Mouse (Mus musculus): ENCODE results near the gene Magi1. TPM values are rescaled to one million over a fixed set of nuclear protein-coding genes. Genes with fewer than 3 reads are reported as not detected.
A peak's percentile ranks its signal among the peaks of the same experiment; 100 is the strongest.

Magi1 gene
- polyA plus RNA-seq, 1 experiment from 2014 or later, result 39.1 TPM

DNA sequence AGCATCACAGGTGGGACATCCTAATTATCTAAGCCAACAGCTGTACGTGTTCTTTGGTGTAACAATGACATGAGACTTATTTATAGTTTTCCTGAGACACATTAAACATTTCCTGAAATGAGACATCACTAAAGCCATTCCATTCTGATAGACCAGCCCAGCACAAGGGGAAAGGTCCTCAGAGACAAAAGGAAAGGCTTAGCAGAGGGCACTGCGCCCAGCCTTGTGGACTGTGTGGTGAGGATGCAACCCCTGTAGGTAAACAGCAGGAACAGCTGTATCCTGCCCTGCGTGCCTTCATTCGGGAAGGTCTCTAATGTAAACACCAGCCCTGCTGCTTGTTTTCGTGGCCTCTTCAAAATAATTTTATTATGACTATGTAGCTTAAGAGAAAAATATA is 94.3 kb downstream of the Magi1 start:
- no peaks in the 10 kb centered on the region for H3K27me3 ChIP-seq
- no peak overlapping the region for H3K4me2 ChIP-seq
- H3K9ac ChIP-seq, result no peak overlapping the region
- H3K4me1 ChIP-seq, result peaks cover 2% of the 10 kb centered on the region; the same call in 1 of the 2 replicates
- no peak overlapping the region for H3K27ac ChIP-seq
- ATAC-seq, result no peak
- no peaks in the 10 kb centered on the region for H3K9me3 ChIP-seq (replicated peaks)
- H3K4me3 ChIP-seq, result no peak overlapping the region
- H3K36me3 ChIP-seq (ENCODE audit: poor library complexity, severe bottlenecking), result no peaks in the 10 kb centered on the region
- WGBS, result 89% methylated on average over 5 of the region's 5 CpGs

GRCm38 (mm10) chr6:94186628-94187319 is 96.9 kb downstream of the Magi1 start:
- H3K4me3 ChIP-seq, result no peak overlapping the region
- no peak overlapping the region for H3K4me2 ChIP-seq
- H3K36me3 ChIP-seq (ENCODE audit: poor library complexity, severe bottlenecking), result no peaks in the 10 kb centered on the region
- no peaks in the 10 kb centered on the region for H3K27me3 ChIP-seq
- WGBS, result 87% methylated on average over 7 of the region's 7 CpGs
- ATAC-seq, result no peak
- H3K27ac ChIP-seq, result no peak overlapping the region
- no peaks in the 10 kb centered on the region for H3K9me3 ChIP-seq (replicated peaks)
- peaks cover 27% of the 10 kb centered on the region for H3K4me1 ChIP-seq
- H3K9ac ChIP-seq, result no peak overlapping the region

GRCm38 (mm10) chr6:94184268-94184667 is 99.4 kb downstream of the Magi1 start:
- Histone ChIP-seq H3K27me3 (no peaks in the 10 kb centered on the region), H3K9ac (no peak overlapping the region), H3K27ac (0 out of 2 replicates have a peak overlapping the region, but pooled peaks have one; percentile 0), H3K4me1 (peaks cover 30% of the 10 kb centered on the region), H3K4me3 (no peak overlapping the region), H3K9me3 (replicated peaks) (no peaks in the 10 kb centered on the region), H3K36me3 (ENCODE audit: poor library complexity, severe bottlenecking) (no peaks in the 10 kb centered on the region), H3K4me2 (no peak overlapping the region)
- ATAC-seq, result no peak
- 68% methylated on average over 4 of the region's 4 CpGs for WGBS

GRCm38 (mm10) chr6:94183354-94183851 is 100.3 kb downstream of the Magi1 start:
- Histone ChIP-seq H3K4me2 (no peak overlapping the region), H3K27ac (no peak overlapping the region)

DNA sequence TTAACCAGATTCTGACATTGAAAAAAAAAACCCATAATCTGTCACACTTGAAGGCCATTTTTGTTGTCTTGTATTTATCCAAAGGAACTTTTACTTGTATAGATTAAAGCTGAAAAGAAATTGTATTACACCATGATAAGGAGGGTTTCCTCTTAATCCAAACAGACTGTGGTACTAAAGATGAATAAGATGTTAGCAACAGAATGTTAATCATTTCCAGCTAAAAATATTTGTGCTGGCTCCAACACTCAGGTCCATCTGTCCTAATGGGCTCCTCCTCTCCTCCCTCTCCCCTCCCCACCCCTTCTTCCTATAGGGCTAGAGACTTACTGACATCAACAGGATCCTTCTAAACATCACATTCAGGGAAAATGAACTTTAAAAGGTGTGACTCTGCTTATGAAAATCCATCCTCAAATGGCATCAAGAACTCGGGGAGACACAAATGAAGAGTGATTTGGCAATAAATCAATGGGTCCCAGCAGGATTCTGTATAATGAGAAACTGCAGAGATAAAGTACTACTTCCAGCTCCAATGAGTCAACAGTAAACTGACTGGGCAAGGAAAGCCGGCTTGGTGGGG is 102.0 kb downstream of the Magi1 start:
- no peak for ATAC-seq
- 38% methylated on average over 2 of the region's 2 CpGs for WGBS

More at GRCm38 (mm10) chr6:94183354-94183851, 100.3 kb downstream of the Magi1 start:
- Histone ChIP-seq H3K9me3 (replicated peaks) (no peaks in the 10 kb centered on the region), H3K4me3 (no peak overlapping the region), H3K9ac (no peak overlapping the region), H3K36me3 (ENCODE audit: poor library complexity, severe bottlenecking) (no peaks in the 10 kb centered on the region), H3K4me1 (peaks cover 30% of the 10 kb centered on the region), H3K27me3 (no peaks in the 10 kb centered on the region)
- ATAC-seq, result peak; percentile 19; the same call in 1 of the 2 replicates
- 50% methylated on average over 14 of the region's 14 CpGs for WGBS

DNA sequence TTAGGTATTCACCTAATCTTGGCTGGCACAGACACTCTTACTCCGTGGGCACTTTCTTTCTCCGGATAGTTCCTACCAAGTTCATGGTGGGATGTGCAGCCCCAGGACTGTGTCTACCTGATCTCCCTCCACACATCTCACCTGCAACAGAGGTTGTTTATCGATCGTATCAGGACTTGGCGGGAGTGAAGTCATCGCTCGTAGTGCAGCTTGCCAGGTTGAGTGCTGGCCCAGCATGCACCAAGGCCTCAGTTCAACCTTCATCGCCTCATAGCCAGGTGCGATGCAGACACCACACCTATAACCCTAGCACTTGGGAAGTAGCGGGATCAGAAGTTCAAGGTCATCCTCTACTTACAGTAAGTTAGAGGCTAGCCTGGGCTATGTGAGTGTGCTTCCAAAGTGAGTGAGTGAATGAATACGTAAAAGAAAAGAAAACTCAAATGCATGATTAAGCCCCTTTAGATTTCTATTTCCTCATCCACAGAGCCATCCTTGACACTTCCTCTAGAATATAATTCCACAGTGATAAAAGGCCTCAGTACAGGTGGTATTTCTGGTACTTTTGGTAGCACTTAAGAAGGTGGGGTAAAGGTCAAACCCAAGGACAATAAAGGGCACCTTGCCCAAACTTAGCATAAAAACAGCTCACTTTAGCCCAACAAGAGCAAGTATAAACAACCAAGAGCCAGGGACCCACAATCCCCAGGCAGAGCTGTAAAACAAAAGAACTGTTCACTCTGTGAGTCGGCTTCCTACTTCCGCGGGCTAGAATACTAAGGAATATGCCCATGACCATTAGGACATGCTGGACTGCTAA is 103.2 kb downstream of the Magi1 start:
- no peak for ATAC-seq
- no peak overlapping the region for H3K27ac ChIP-seq
- H3K9me3 ChIP-seq (replicated peaks), result no peaks in the 10 kb centered on the region
- 85% methylated on average over 14 of the region's 14 CpGs for WGBS
- no peak overlapping the region for H3K4me2 ChIP-seq
- no peak overlapping the region for H3K9ac ChIP-seq
- H3K4me1 ChIP-seq, result peaks cover 40% of the 10 kb centered on the region
- H3K36me3 ChIP-seq (ENCODE audit: poor library complexity, severe bottlenecking), result no peaks in the 10 kb centered on the region
- H3K27me3 ChIP-seq, result no peaks in the 10 kb centered on the region
- no peak overlapping the region for H3K4me3 ChIP-seq

More for the DNA sequence above, 102.0 kb downstream of the Magi1 start:
- Histone ChIP-seq H3K36me3 (ENCODE audit: poor library complexity, severe bottlenecking) (no peaks in the 10 kb centered on the region), H3K9me3 (replicated peaks) (no peaks in the 10 kb centered on the region), H3K27ac (no peak overlapping the region; the same call in 1 of the 2 replicates), H3K9ac (no peak overlapping the region), H3K4me3 (no peak overlapping the region), H3K4me2 (no peak overlapping the region), H3K27me3 (no peaks in the 10 kb centered on the region), H3K4me1 (peaks cover 34% of the 10 kb centered on the region)

DNA sequence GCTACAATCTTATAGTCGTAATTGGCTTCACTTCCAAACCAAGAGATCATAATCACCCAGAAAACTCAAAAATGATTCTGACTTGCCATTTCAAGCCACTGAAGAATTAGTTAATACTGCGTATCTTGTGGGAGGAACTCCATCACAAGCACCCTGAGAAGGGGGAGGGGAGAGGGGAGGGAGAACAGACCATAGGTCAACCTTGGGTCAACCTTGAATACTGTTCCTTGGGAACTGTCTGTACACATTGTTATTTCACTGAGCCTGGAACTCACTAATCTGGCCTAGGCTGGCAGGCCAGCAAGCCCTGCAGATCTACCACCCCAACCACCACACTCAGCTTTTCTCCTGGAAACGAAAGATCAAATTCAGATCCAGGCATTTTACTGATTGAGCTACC is 106.2 kb downstream of the Magi1 start:
- no peak overlapping the region for H3K4me2 ChIP-seq
- H3K4me3 ChIP-seq, result no peak overlapping the region
- no peak overlapping the region for H3K27ac ChIP-seq
- H3K9me3 ChIP-seq (replicated peaks), result no peaks in the 10 kb centered on the region
- H3K27me3 ChIP-seq, result no peaks in the 10 kb centered on the region
- H3K36me3 ChIP-seq (ENCODE audit: poor library complexity, severe bottlenecking), result no peaks in the 10 kb centered on the region
- WGBS, result 61% methylated on average over 3 of the region's 3 CpGs
- H3K9ac ChIP-seq, result no peak overlapping the region
- H3K4me1 ChIP-seq, result peaks cover 21% of the 10 kb centered on the region
- ATAC-seq, result no peak

- 9% methylated on average over 4 of the region's 4 CpGs for WGBS
- Histone ChIP-seq H3K4me1 (peaks cover 13% of the 10 kb centered on the region), H3K4me2 (no peak overlapping the region)
Observed at GRCm38 (mm10) chr6:94176705-94177104, 107.0 kb downstream of the Magi1 start.

DNA sequence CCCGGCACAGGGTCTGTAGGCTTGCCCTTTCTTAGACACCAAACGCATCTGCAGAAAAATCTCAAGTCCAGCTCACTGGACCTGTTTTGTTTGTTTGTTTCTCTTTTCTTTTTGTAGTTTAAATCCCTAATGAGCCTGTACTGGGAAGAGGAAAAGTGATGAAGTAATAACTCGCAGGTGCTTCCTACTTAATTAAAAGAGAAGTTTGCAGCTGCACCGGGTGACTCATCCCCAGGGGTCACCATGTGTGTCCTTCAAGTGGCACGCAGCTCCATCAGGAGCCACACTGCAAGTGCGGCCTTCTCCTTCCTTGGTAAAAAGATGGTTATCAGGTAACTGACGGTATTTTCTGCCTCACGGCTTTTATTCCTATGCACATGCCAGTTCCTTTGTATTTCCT is 112.5 kb downstream of the Magi1 start:
- no peak overlapping the region for H3K4me2 ChIP-seq
- no peak overlapping the region for H3K4me3 ChIP-seq
- no peak overlapping the region for H3K9ac ChIP-seq
- H3K27ac ChIP-seq, result no peak overlapping the region
- WGBS, result 67% methylated on average over 8 of the region's 8 CpGs
- H3K27me3 ChIP-seq, result no peaks in the 10 kb centered on the region
- peaks cover 6% of the 10 kb centered on the region for H3K4me1 ChIP-seq
- ATAC-seq, result no peak
- H3K36me3 ChIP-seq (ENCODE audit: poor library complexity, severe bottlenecking), result no peaks in the 10 kb centered on the region
- no peaks in the 10 kb centered on the region for H3K9me3 ChIP-seq (replicated peaks)

More at GRCm38 (mm10) chr6:94176705-94177104, 107.0 kb downstream of the Magi1 start:
- Histone ChIP-seq H3K27ac (no peak overlapping the region), H3K9ac (no peak overlapping the region), H3K4me3 (no peak overlapping the region), H3K9me3 (replicated peaks) (no peaks in the 10 kb centered on the region), H3K27me3 (no peaks in the 10 kb centered on the region), H3K36me3 (ENCODE audit: poor library complexity, severe bottlenecking) (no peaks in the 10 kb centered on the region)
- ATAC-seq, result no peak

DNA sequence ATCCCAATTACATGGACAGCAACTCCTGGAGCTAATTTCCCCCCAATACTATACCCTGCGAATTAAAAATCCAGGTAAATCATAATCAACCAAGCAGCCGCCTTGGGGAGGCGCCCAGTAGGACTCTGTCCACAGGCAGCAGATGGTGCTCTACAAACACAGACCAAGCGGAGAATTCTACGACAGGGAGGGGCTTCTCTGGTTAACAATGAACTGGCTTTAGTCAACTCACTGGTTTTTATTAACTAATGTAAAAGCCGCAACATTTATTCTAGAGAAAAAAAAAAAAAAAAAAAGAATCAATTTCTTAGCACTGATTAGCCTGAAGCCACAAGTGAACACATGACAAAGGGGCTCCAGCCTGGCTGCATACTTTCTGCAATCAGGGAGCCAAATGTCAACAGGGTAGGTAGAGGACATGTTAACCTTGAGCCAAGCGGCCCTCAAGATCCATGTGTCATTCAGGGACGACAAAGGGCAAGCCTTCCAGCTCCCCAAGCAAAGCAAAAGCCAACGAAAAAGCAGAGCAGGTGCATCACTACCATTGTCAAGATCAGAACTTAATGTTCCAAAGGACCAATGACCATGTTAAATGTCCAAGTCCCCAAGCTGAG is 114.0 kb downstream of the Magi1 start:
- no peaks in the 10 kb centered on the region for H3K36me3 ChIP-seq (ENCODE audit: poor library complexity, severe bottlenecking)
- H3K9me3 ChIP-seq (replicated peaks), result no peaks in the 10 kb centered on the region
- H3K4me3 ChIP-seq, result no peak overlapping the region
- ATAC-seq, result no peak
- no peak overlapping the region for H3K4me2 ChIP-seq
- H3K9ac ChIP-seq, result no peak overlapping the region
- peaks cover 5% of the 10 kb centered on the region for H3K4me1 ChIP-seq
- no peak overlapping the region for H3K27ac ChIP-seq
- 90% methylated on average over 9 of the region's 9 CpGs for WGBS
- no peaks in the 10 kb centered on the region for H3K27me3 ChIP-seq

DNA sequence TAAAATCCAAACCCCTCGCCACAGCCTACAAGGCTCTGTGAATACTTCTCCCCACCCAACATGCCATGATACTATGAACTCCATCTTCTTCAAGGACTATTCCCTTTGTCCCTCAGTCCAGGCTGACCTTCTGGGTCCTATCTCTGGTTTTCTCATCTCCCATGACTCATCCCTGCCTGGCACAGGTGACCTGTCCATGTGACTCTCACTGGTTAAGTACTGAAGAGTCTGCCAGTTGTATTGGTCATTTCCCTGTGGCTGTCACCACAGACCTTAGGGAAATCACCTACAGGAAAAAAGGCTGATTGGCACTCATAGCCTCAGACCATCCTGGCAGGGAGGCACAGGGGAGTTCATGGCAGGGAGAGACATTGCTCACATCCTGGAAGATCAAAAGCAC is 117.8 kb downstream of the Magi1 start:
- H3K9me3 ChIP-seq (replicated peaks), result no peaks in the 10 kb centered on the region
- H3K4me2 ChIP-seq, result no peak overlapping the region
- 92% methylated on average over 1 of the region's 1 CpGs for WGBS
- H3K4me1 ChIP-seq, result peaks cover 21% of the 10 kb centered on the region
- no peaks in the 10 kb centered on the region for H3K36me3 ChIP-seq (ENCODE audit: poor library complexity, severe bottlenecking)
- no peak overlapping the region for H3K4me3 ChIP-seq
- no peak overlapping the region for H3K9ac ChIP-seq
- H3K27ac ChIP-seq, result no peak overlapping the region
- no peak for ATAC-seq
- no peaks in the 10 kb centered on the region for H3K27me3 ChIP-seq

All from forebrain, embryonic 13.5 days (tissue).